18 mouse cellular contexts compared by ENCODE assay signal in the genomic region with DNA sequence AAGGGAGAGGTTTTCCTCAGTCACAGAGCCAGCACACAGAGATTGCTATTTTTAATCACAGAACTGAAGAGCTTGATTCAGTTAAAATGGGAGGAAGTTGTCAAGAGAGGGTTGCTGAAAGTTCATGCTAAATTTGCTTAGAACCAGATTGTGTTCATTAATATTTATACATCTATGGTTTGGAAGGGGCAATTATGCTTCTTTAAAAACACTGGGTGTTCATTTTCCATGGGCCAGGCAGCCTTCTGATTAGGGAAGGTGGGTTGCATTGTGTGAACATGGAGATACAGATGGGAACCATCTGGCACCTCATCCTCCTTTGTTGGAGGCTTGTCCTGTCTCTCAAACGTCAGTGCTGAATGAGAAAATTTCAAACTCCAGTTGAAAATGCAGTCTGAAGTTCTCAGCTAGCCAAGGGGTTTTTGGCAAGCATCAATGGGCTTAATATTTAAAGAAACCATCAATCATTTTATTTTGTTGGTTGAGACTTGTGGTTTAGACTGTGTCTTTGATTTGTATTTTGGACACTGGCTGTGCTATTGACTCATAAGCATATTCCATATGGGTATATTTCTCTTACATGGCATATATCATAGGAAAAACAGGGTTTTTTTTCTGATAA.
DNase-seq lines count a peak whose midpoint lies in the region; ATAC-seq lines count a peak whose summit lies in the region.
"Had no signal": no experiment of that assay in that cellular context is flagged by ENCODE, and none has a peak within 500 bp of the region (broad histone marks: within the 10 kb centered on the region; RNA-seq: fewer than 3 reads in every experiment).

No protein-coding gene starts in this region.

- no peak overlapping the region for H3K4me2 ChIP-seq in hindbrain, embryonic 11.5 days (replicated peaks; ENCODE audit: low read depth, low read length)
- H3K4me2 ChIP-seq in hindbrain, embryonic 13.5 days, result no peak overlapping the region
- H3K4me2 ChIP-seq in hindbrain, embryonic 12.5 days (replicated peaks), result no peak overlapping the region
- H3K4me2 ChIP-seq: embryonic facial prominence, embryonic 15.5 days; heart, embryonic 11.5 days; limb, embryonic 12.5 days; neural tube, embryonic 15.5 days had no signal

- H3K9ac ChIP-seq in hindbrain, embryonic 11.5 days (ENCODE audit: low read depth, low read length), result no peak overlapping the region
- no peak overlapping the region for H3K9ac ChIP-seq in hindbrain, embryonic 13.5 days
- no peak overlapping the region for H3K9ac ChIP-seq in hindbrain, embryonic 12.5 days
- H3K9ac ChIP-seq: embryonic facial prominence, embryonic 15.5 days; limb, embryonic 12.5 days; neural tube, embryonic 15.5 days had no signal

- H3K4me3 ChIP-seq in hindbrain, embryonic 11.5 days (ENCODE audit: low read depth, low read length), result no peak overlapping the region
- no peak overlapping the region for H3K4me3 ChIP-seq in hindbrain, embryonic 13.5 days
- no peak overlapping the region for H3K4me3 ChIP-seq in hindbrain, embryonic 12.5 days
- H3K4me3 ChIP-seq: embryonic facial prominence, embryonic 15.5 days; gastrocnemius, adult 2 months; limb, embryonic 12.5 days; neural tube, embryonic 15.5 days had no signal

- peak; percentile 63; the same call in 1 of the 2 replicates for ATAC-seq in hindbrain, embryonic 11.5 days (ENCODE audit: low FRiP score)
- ATAC-seq in hindbrain, embryonic 13.5 days (ENCODE audit: low FRiP score), result no peak
- ATAC-seq in hindbrain, embryonic 12.5 days (ENCODE audit: low FRiP score), result peak; percentile 60; the same call in 1 of the 2 replicates
- ATAC-seq in megakaryocyte, adult 5-6 weeks (ENCODE audit: poor library complexity, severe bottlenecking), result no peak
- ATAC-seq: CD4-positive, CD25-positive, alpha-beta regulatory T cell, adult 4 months had no signal

- no peak for DNase-seq in hindbrain, embryonic 11.5 days (ENCODE audit: low spot score)
- DNase-seq in right cerebral cortex, adult 18-20 months, result peak; percentile 24
- DNase-seq in right cerebral cortex, adult 2 months (ENCODE audit: low spot score in 2 of 2), result no peak
- peak; percentile 59 for DNase-seq in telencephalon, adult 2 months (ENCODE audit: low read depth, low spot score)
- no peak for DNase-seq in neural tube, embryonic 10.5 days (ENCODE audit: extremely low spot score, low spot score)
- DNase-seq: gastrocnemius, adult 2 months; heart, postnatal 4 days; kidney, adult 8-10 months; lung, adult 18-20 months; right cerebral cortex, postnatal 4 days had no signal

- WGBS in hindbrain, embryonic 11.5 days, result 29% methylated on average over 1 of the region's 1 CpGs
- 21% methylated on average over 1 of the region's 1 CpGs for WGBS in hindbrain, embryonic 13.5 days
- 20% methylated on average over 1 of the region's 1 CpGs for WGBS in hindbrain, embryonic 12.5 days

- no peaks in the 10 kb centered on the region for H3K4me1 ChIP-seq in hindbrain, embryonic 11.5 days (replicated peaks; ENCODE audit: control insufficient read depth, insufficient read depth, low read length)
- no peaks in the 10 kb centered on the region; the same call in 1 of the 2 replicates for H3K4me1 ChIP-seq in hindbrain, embryonic 13.5 days (replicated peaks)
- no peaks in the 10 kb centered on the region for H3K4me1 ChIP-seq in hindbrain, embryonic 12.5 days
- H3K4me1 ChIP-seq: embryonic facial prominence, embryonic 15.5 days; limb, embryonic 12.5 days; neural tube, embryonic 15.5 days had no signal

- no peaks in the 10 kb centered on the region for H3K27me3 ChIP-seq in hindbrain, embryonic 11.5 days (ENCODE audit: control insufficient read depth, insufficient read depth, low read length)
- no peaks in the 10 kb centered on the region for H3K27me3 ChIP-seq in hindbrain, embryonic 13.5 days
- H3K27me3 ChIP-seq in hindbrain, embryonic 12.5 days, result no peaks in the 10 kb centered on the region
- H3K27me3 ChIP-seq: embryonic facial prominence, embryonic 15.5 days; limb, embryonic 12.5 days; neural tube, embryonic 15.5 days had no signal

- H3K27ac ChIP-seq in hindbrain, embryonic 11.5 days (ENCODE audit: low read depth, low read length), result no peak overlapping the region
- no peak overlapping the region for H3K27ac ChIP-seq in hindbrain, embryonic 13.5 days
- no peak overlapping the region for H3K27ac ChIP-seq in hindbrain, embryonic 12.5 days
- H3K27ac ChIP-seq: embryonic facial prominence, embryonic 15.5 days; limb, embryonic 12.5 days; neural tube, embryonic 15.5 days had no signal

- H3K9me3 ChIP-seq in hindbrain, embryonic 11.5 days (ENCODE audit: control insufficient read depth, low read length), result no peaks in the 10 kb centered on the region
- H3K9me3 ChIP-seq in hindbrain, embryonic 13.5 days, result no peaks in the 10 kb centered on the region
- H3K9me3 ChIP-seq in hindbrain, embryonic 12.5 days (replicated peaks), result no peaks in the 10 kb centered on the region
- H3K9me3 ChIP-seq: embryonic facial prominence, embryonic 15.5 days; limb, embryonic 12.5 days; neural tube, embryonic 15.5 days had no signal

- H3K36me3 ChIP-seq in hindbrain, embryonic 11.5 days (ENCODE audit: control insufficient read depth, insufficient read depth, low read length), result no peaks in the 10 kb centered on the region
- H3K36me3 ChIP-seq in hindbrain, embryonic 13.5 days, result no peaks in the 10 kb centered on the region
- no peaks in the 10 kb centered on the region for H3K36me3 ChIP-seq in hindbrain, embryonic 12.5 days
- H3K36me3 ChIP-seq: embryonic facial prominence, embryonic 15.5 days; limb, embryonic 12.5 days; neural tube, embryonic 15.5 days had no signal

Comparison
In these comparisons a context has a peak if more than half of its experiments do, and no peak if none do; other contexts are left out.
1. ATAC-seq: peak in hindbrain, embryonic 11.5 days (single experiment) and hindbrain, embryonic 12.5 days (single experiment); none in hindbrain, embryonic 13.5 days (single experiment) and megakaryocyte, adult 5-6 weeks (single experiment).
2. DNase-seq: peak in right cerebral cortex, adult 18-20 months (single experiment) and telencephalon, adult 2 months (single experiment); none in hindbrain, embryonic 11.5 days (single experiment), right cerebral cortex, adult 2 months (0 of 2) and neural tube, embryonic 10.5 days (single experiment).